Mouse (Mus musculus): ENCODE measurements around the gene Mettl7a1. TPM values are rescaled to one million over a fixed set of nuclear protein-coding genes. Genes with fewer than 3 reads are reported as not detected.
A peak's percentile ranks its signal among the peaks of the same experiment; 100 is the strongest.
"Not testable (repeated sequence)": the region's sequence is repeated elsewhere in the genome, so short reads cannot be mapped to it uniquely, and the experiment has no call there.

Gene Mettl7a1
- polyA plus RNA-seq, 1 experiment from 2014 or later = 3.8 TPM

DNA sequence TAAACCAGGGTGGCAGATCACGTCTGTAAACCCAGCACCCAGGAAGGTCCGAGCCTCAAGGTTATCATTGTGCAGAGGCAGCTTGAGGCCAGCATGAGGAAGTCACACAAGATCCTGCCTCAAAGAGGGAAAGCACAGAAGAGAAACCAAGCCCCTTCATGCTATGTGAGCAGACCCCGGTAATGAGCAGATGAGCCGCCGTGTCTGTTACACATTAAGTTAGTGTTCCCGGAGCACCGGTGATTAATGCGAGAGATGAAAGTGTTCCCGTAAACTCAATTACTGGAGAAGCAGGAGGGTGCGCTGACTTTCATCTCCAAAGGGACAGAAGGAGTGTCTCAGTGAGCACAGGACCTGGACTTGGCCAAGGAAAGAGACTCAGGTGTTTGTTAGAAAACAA lies 25.4 kb downstream of the Mettl7a1 start:
- H3K27me3 ChIP-seq (replicated peaks); H3K4me3 ChIP-seq (replicated peaks); H3K9ac ChIP-seq (replicated peaks); H3K4me2 ChIP-seq; H3K9me3 ChIP-seq (replicated peaks); H3K36me3 ChIP-seq; ATAC-seq (ENCODE audit: low FRiP score); H3K27ac ChIP-seq (replicated peaks): not testable (repeated sequence)
- peaks cover 13% of the 10 kb centered on the region for H3K4me1 ChIP-seq
- 28% methylated on average over 10 of the region's 10 CpGs for WGBS

DNA sequence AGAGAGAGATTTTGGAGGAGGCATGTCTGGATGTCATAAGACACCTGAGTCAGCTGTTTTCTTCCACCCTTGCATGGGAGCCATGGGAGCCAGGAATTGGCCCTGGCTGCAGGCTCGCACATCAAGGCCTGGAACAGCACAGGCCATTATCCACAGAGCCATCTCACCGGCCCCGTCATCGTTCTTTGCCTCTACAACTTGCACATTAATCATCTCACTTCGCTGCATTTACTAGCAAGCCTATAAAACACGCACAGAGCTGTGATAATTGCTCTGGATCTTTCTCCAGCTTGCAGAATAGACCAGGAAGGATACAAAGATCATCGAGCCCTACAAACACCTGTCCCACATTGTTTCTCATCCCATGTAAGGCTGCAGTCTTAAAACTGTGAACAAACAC lies 26.8 kb downstream of the Mettl7a1 start:
- WGBS = 34% methylated on average over 7 of the region's 7 CpGs
- no peak for ATAC-seq (ENCODE audit: low FRiP score)
- H3K9me3 ChIP-seq (replicated peaks) = no peaks in the 10 kb centered on the region
- H3K4me3 ChIP-seq (replicated peaks) = no peak overlapping the region
- no peak overlapping the region for H3K4me2 ChIP-seq
- no peak overlapping the region for H3K9ac ChIP-seq (replicated peaks)
- H3K4me1 ChIP-seq = peaks cover 13% of the 10 kb centered on the region
- H3K36me3 ChIP-seq = no peaks in the 10 kb centered on the region
- no peaks in the 10 kb centered on the region for H3K27me3 ChIP-seq (replicated peaks)
- peak overlapping the region; percentile 45; the same call in 1 of the 2 replicates for H3K27ac ChIP-seq (replicated peaks)

DNA sequence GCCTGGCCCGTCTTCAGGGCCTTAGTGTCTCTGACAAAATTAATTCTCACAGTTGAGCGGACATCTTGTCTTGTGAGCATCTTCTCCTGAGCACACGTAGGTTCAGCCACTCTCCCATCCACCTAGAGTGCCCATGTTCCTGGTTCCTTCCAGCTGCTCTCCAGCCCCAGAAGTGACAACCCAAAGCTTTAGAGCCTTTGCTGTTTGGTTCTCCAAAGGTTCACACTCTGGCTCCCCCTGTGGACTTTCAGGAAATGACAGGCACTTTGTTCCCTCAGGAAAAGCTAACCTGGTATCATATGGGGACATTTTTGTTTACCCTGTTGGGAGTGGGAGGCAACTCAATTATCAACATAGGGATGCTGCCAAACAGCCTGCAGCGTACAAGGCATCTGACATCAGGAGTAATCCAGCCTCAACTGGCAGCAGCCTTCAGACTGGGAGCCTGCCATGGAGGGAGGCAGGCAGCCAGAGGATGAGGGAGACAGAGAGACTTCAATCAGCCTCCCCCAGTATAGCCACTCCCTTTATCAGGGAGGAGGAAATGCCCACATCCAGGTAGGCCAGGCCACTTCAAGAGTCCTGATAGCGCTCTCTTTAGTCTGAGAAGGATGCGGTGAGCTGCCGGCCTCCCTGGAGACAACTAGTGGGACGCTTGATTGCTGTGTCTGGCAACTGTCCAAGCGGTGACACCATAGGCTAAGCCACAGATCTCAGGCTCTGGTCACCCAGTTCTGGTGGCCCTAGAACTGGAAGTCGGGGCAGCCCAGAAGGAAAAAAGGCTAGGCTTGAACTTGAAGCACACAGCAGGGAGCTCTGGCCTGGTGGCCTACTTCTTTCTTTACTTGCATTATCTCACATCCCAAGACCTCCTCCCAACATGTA lies 28.4 kb downstream of the Mettl7a1 start:
- peak; percentile 28; the same call in 1 of the 2 replicates for ATAC-seq (ENCODE audit: low FRiP score)
- not testable (repeated sequence) for H3K4me2 ChIP-seq; H3K36me3 ChIP-seq; H3K9ac ChIP-seq (replicated peaks); H3K27ac ChIP-seq (replicated peaks); H3K9me3 ChIP-seq (replicated peaks); H3K4me3 ChIP-seq (replicated peaks); H3K27me3 ChIP-seq (replicated peaks)
- WGBS = 63% methylated on average over 3 of the region's 10 CpGs
- H3K4me1 ChIP-seq = peaks cover 13% of the 10 kb centered on the region

DNA sequence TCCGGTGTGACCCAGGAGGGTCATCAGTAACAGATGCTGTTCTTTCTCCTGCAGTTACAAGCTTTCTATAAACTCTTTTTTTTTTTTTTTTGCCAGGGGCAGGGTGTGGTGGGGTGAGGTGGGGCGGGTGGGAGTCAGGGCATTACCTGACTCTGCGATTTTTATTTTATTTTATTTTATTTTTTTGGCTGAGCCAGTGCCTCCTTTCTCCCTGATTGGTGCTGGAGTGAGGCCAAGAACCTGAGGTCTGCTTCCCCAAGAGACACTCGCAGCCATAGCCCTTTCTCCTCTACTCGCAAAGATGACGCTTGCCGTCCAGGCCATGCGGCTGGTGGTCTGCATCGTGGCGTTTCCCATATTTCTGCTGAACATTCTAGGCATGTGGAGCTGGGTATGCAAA lies 30.7 kb downstream of the Mettl7a1 start, which contains the start of gene Mettl7a3:
Gene Mettl7a3 (plus strand): TSS at position 301 of the 400 bp plus-strand sequence.
- Histone ChIP-seq H3K4me2 (no peak within 1 kb of the TSS), H3K27me3 (replicated peaks) (no peaks in the 10 kb centered on the region)
- 58% methylated on average over 10 of the region's 10 CpGs for WGBS

GRCm38 (mm10) chr15:100337328-100337727 lies 33.4 kb downstream of the Mettl7a1 start:
- H3K36me3 ChIP-seq; H3K4me3 ChIP-seq (replicated peaks); H3K4me2 ChIP-seq; H3K4me1 ChIP-seq; ATAC-seq (ENCODE audit: low FRiP score); H3K27me3 ChIP-seq (replicated peaks); H3K9me3 ChIP-seq (replicated peaks); H3K27ac ChIP-seq (replicated peaks); H3K9ac ChIP-seq (replicated peaks): not testable (repeated sequence)

More for the DNA sequence above, 30.7 kb downstream of the Mettl7a1 start, which contains the start of gene Mettl7a3:
- Histone ChIP-seq H3K9me3 (replicated peaks) (no peaks in the 10 kb centered on the region), H3K9ac (replicated peaks) (no peak within 1 kb of the TSS), H3K36me3 (no peaks in the 10 kb centered on the region), H3K4me3 (replicated peaks) (no peak within 1 kb of the TSS), H3K27ac (replicated peaks) (no peak within 1 kb of the TSS), H3K4me1 (peaks cover 10% of the 10 kb centered on the region; the same call in 1 of the 2 replicates)
- ATAC-seq (ENCODE audit: low FRiP score) = no peak

DNA sequence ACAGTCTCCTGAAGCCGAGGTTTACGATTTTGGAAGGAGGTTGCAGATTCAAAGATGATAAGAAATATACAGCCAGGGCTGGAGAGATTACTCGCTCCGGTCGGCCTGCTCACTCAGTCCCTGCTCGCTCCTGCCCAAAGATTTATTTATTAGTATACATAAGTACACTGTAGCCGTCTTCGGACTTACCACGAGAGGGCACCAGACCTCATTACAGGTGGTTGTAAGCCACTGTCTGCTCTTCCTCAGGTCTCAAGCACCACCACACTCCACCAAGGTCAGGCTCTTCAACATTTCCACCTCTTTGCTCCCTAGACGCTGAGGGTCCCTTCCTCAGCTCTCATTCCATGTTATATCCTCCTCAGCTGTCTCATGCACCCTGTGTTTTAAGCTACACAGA lies 33.9 kb downstream of the Mettl7a1 start:
- 44% methylated on average over 10 of the region's 10 CpGs for WGBS
- ATAC-seq (ENCODE audit: low FRiP score); H3K4me2 ChIP-seq; H3K4me1 ChIP-seq; H3K36me3 ChIP-seq; H3K27ac ChIP-seq (replicated peaks); H3K4me3 ChIP-seq (replicated peaks); H3K9ac ChIP-seq (replicated peaks); H3K27me3 ChIP-seq (replicated peaks); H3K9me3 ChIP-seq (replicated peaks): not testable (repeated sequence)

DNA sequence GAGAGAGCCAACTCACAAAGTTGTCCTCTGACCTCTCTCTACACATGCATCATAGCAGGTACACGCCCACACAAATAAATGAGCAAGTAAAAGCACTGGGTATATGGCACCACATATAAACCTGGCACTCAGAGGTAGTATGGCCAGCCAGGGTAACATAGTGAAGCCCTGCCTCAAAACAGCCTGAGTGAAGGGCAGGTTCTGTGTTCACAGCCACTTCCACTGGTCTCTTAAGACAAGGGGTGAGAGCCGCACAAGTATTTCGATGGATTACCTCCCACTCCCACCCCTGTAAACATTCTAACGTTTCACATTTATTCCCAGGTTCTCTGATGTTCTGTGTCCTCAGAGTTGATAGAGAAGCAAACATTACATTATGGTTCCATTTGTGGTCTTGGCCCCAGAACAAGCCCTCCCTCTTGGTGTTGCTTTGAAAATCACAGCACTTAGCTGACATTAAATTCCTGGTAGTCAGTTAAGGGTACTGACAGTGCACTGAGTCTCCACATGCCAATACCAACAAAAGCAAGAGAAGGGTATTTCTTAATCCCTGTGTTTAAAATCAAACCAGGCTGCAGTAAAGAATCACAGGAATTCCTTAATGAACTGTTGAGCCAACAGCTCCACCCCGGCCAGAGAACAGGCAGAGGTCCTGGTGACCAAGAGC lies 37.5 kb downstream of the Mettl7a1 start:
- H3K9me3 ChIP-seq (replicated peaks); H3K4me1 ChIP-seq; H3K36me3 ChIP-seq; H3K9ac ChIP-seq (replicated peaks); H3K4me3 ChIP-seq (replicated peaks); H3K27me3 ChIP-seq (replicated peaks); H3K27ac ChIP-seq (replicated peaks); ATAC-seq (ENCODE audit: low FRiP score); H3K4me2 ChIP-seq: not testable (repeated sequence)
- WGBS = 86% methylated on average over 4 of the region's 5 CpGs

- no peak for ATAC-seq (ENCODE audit: low FRiP score)
- no peak overlapping the region for H3K9ac ChIP-seq (replicated peaks)
- no peak overlapping the region for H3K4me2 ChIP-seq
Observed at GRCm38 (mm10) chr15:100345484-100345883, 41.5 kb downstream of the Mettl7a1 start.

GRCm38 (mm10) chr15:100346761-100347160 lies 42.8 kb downstream of the Mettl7a1 start:
- no peak overlapping the region for H3K9ac ChIP-seq (replicated peaks)
- WGBS = 62% methylated on average over 13 of the region's 14 CpGs
- H3K36me3 ChIP-seq = no peaks in the 10 kb centered on the region
- H3K9me3 ChIP-seq (replicated peaks) = no peaks in the 10 kb centered on the region
- ATAC-seq (ENCODE audit: low FRiP score) = no peak
- H3K4me3 ChIP-seq (replicated peaks) = no peak overlapping the region
- no peak overlapping the region for H3K27ac ChIP-seq (replicated peaks)
- no peak overlapping the region for H3K4me2 ChIP-seq
- no peaks in the 10 kb centered on the region for H3K27me3 ChIP-seq (replicated peaks)
- no peaks in the 10 kb centered on the region for H3K4me1 ChIP-seq

More at GRCm38 (mm10) chr15:100345484-100345883, 41.5 kb downstream of the Mettl7a1 start:
- Histone ChIP-seq H3K36me3 (no peaks in the 10 kb centered on the region), H3K4me1 (no peaks in the 10 kb centered on the region), H3K27me3 (replicated peaks) (no peaks in the 10 kb centered on the region), H3K27ac (replicated peaks) (no peak overlapping the region), H3K9me3 (replicated peaks) (no peaks in the 10 kb centered on the region), H3K4me3 (replicated peaks) (no peak overlapping the region)

- Histone ChIP-seq H3K4me3 (replicated peaks) (no peak overlapping the region), H3K4me1 (no peaks in the 10 kb centered on the region), H3K27ac (replicated peaks) (no peak overlapping the region), H3K9ac (replicated peaks) (no peak overlapping the region), H3K4me2 (no peak overlapping the region), H3K27me3 (replicated peaks) (no peaks in the 10 kb centered on the region), H3K36me3 (no peaks in the 10 kb centered on the region), H3K9me3 (replicated peaks) (no peaks in the 10 kb centered on the region)
- ATAC-seq (ENCODE audit: low FRiP score) = no peak
- WGBS = 64% methylated on average over 2 of the region's 2 CpGs
Observed at GRCm38 (mm10) chr15:100349496-100349895, 45.6 kb downstream of the Mettl7a1 start.

DNA sequence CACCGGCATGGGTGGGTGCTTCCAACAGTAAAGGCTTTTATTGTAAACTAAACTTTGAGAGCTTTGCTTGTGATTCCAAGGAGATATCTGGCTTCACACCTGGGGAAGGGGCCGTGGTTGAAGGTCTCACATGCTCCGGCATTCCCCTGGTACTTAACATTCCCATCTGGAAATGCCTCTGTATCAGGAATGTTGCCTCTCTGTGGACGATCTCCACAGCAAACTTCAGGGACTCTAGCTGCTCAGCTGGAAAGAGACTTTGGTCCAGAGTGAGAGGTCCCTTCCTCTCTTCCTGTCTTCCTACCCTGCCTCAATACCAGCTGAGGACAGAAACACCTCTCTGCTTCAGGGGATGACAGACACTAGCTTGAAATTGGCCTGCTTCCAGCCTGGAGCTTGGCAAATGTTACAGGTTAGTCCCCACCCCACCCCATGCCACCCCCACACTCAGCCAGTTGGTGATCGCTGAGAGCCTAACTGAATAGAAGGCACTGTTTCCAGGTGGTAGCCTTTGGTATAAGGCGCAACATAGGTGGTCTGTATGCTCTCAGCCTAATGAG lies 47.6 kb downstream of the Mettl7a1 start:
- Histone ChIP-seq H3K27me3 (replicated peaks) (no peaks in the 10 kb centered on the region), H3K9ac (replicated peaks) (no peak overlapping the region), H3K9me3 (replicated peaks) (no peaks in the 10 kb centered on the region), H3K27ac (replicated peaks) (no peak overlapping the region), H3K4me2 (no peak overlapping the region), H3K4me3 (replicated peaks) (no peak overlapping the region), H3K4me1 (no peaks in the 10 kb centered on the region), H3K36me3 (no peaks in the 10 kb centered on the region)
- 75% methylated on average over 6 of the region's 6 CpGs for WGBS
- ATAC-seq (ENCODE audit: low FRiP score) = no peak

Data from neural tube, embryonic 15.5 days (tissue).